Mouse (Mus musculus): ENCODE measurements around the gene Stx1a.

Stx1a gene

GRCm38 (mm10) chr5:135008671-135009589, 14.4 kb upstream of the Stx1a start, which contains the start of gene Abhd11:
Abhd11 (plus strand) TSS chr5:135009152.
- DNase-seq (ENCODE audit: low spot score in 2 of 2): peak; percentile 91 to 98

- DNase-seq (ENCODE audit: low spot score in 2 of 2): peak in 1 of 2 experiments; percentile 81
Observed at GRCm38 (mm10) chr5:135009590-135010319, 13.5 kb upstream of the Stx1a start.

GRCm38 (mm10) chr5:135010320-135010709, 13.0 kb upstream of the Stx1a start:
- DNase-seq (ENCODE audit: low spot score in 2 of 2): no peak

- DNase-seq (ENCODE audit: low spot score in 2 of 2): no peak
Observed at GRCm38 (mm10) chr5:135010841-135011743, 12.2 kb upstream of the Stx1a start.

GRCm38 (mm10) chr5:135011809-135012613, 11.3 kb upstream of the Stx1a start:
- no peak for DNase-seq (ENCODE audit: low spot score in 2 of 2)

GRCm38 (mm10) chr5:135012671-135013441, 10.4 kb upstream of the Stx1a start:
- peak in 1 of 2 experiments; percentile 66 for DNase-seq (ENCODE audit: low spot score in 2 of 2)

GRCm38 (mm10) chr5:135015497-135015896, 7.8 kb upstream of the Stx1a start:
- DNase-seq (ENCODE audit: low spot score in 2 of 2): peak; percentile 50 to 85

GRCm38 (mm10) chr5:135016224-135016759, 7.0 kb upstream of the Stx1a start:
- DNase-seq (ENCODE audit: low spot score in 2 of 2): no peak

- DNase-seq (ENCODE audit: low spot score in 2 of 2): no peak
Observed at GRCm38 (mm10) chr5:135021814-135022213, 1.5 kb upstream of the Stx1a start.

- no peak for DNase-seq (ENCODE audit: low spot score in 2 of 2)
Observed at GRCm38 (mm10) chr5:135024665-135025224, 1.5 kb downstream of the Stx1a start.

- DNase-seq (ENCODE audit: low spot score in 2 of 2): no peak
Observed at GRCm38 (mm10) chr5:135025899-135026298, 2.6 kb downstream of the Stx1a start.

GRCm38 (mm10) chr5:135029007-135029854, 5.9 kb downstream of the Stx1a start:
- DNase-seq (ENCODE audit: low spot score in 2 of 2): no peak

- no peak for DNase-seq (ENCODE audit: low spot score in 2 of 2)
Observed at GRCm38 (mm10) chr5:135032581-135032980, 9.3 kb downstream of the Stx1a start.

- no peak for DNase-seq (ENCODE audit: low spot score in 2 of 2)
Observed at GRCm38 (mm10) chr5:135034593-135034992, 11.3 kb downstream of the Stx1a start.

GRCm38 (mm10) chr5:135035608-135036359, 12.5 kb downstream of the Stx1a start:
- DNase-seq (ENCODE audit: low spot score in 2 of 2): no peak

- no peak for DNase-seq (ENCODE audit: low spot score in 2 of 2)
Observed at GRCm38 (mm10) chr5:135037946-135038345, 14.7 kb downstream of the Stx1a start.

GRCm38 (mm10) chr5:135039541-135039940, 16.3 kb downstream of the Stx1a start:
- DNase-seq (ENCODE audit: low spot score in 2 of 2): no peak

- no peak for DNase-seq (ENCODE audit: low spot score in 2 of 2)
Observed at GRCm38 (mm10) chr5:135040059-135040458, 16.8 kb downstream of the Stx1a start.

Data from urinary bladder, adult 18-20 months (tissue).